Mouse (Mus musculus) spleen, postnatal 10 days (tissue): ENCODE measurements around the gene Hoxd8.

Experiments
- DNase-seq, 2 experiments: peaks; one replicate each; pipeline ENCODE4 v3.0.0; 2021 to 2022; ENCODE audit warnings: low spot score in 2 of 2

Hoxd8 gene

GRCm38 (mm10) chr2:74685059-74685603 is 19.3 kb upstream of the Hoxd8 start:
- no peak for DNase-seq

GRCm38 (mm10) chr2:74686301-74686987 is 18.0 kb upstream of the Hoxd8 start:
- peak in 1 of 2 experiments; percentile 54 for DNase-seq

GRCm38 (mm10) chr2:74686988-74687697 is 17.3 kb upstream of the Hoxd8 start:
- DNase-seq, result no peak

- DNase-seq, result no peak
These were observed 16.5 kb upstream of the Hoxd8 start for GRCm38 (mm10) chr2:74687698-74688555.

- DNase-seq, result no peak
These were observed 15.4 kb upstream of the Hoxd8 start for GRCm38 (mm10) chr2:74688795-74689573.

GRCm38 (mm10) chr2:74689574-74690337 is 14.7 kb upstream of the Hoxd8 start:
- no peak for DNase-seq

GRCm38 (mm10) chr2:74690338-74690716 is 14.1 kb upstream of the Hoxd8 start:
- no peak for DNase-seq

GRCm38 (mm10) chr2:74691022-74691951 is 13.1 kb upstream of the Hoxd8 start, which contains the start of gene Hoxd10:
Gene Hoxd10 (plus strand): TSS chr2:74691924.
- DNase-seq, result no peak

GRCm38 (mm10) chr2:74691995-74692807 is 12.2 kb upstream of the Hoxd8 start:
- DNase-seq, result no peak

GRCm38 (mm10) chr2:74692808-74693431 is 11.5 kb upstream of the Hoxd8 start:
- DNase-seq, result no peak

GRCm38 (mm10) chr2:74693432-74693827 is 11.0 kb upstream of the Hoxd8 start:
- DNase-seq, result no peak

- DNase-seq, result no peak
These were observed 10.3 kb upstream of the Hoxd8 start for GRCm38 (mm10) chr2:74694066-74694465.

GRCm38 (mm10) chr2:74695383-74695782 is 9.0 kb upstream of the Hoxd8 start:
- DNase-seq, result no peak

GRCm38 (mm10) chr2:74695813-74696430 is 8.5 kb upstream of the Hoxd8 start:
- DNase-seq, result no peak

GRCm38 (mm10) chr2:74696442-74697335 is 7.7 kb upstream of the Hoxd8 start:
- DNase-seq, result no peak

- no peak for DNase-seq
These were observed 6.8 kb upstream of the Hoxd8 start, which contains the start of gene Hoxd9 for GRCm38 (mm10) chr2:74697567-74698121. Gene Hoxd9 (plus strand): TSS chr2:74697727.
